Mouse (Mus musculus): ENCODE results near the gene Apba1. TPM values are rescaled to one million over a fixed set of nuclear protein-coding genes. Genes with fewer than 3 reads are reported as not detected.

The Apba1 gene
- polyA plus RNA-seq, 1 experiment from 2014 or later, result 6.0 TPM

GRCm38 (mm10) chr19:23968125-23968861, 209.6 kb downstream of the Apba1 start:
- H3K4me3 ChIP-seq, result no peak overlapping the region
- H3K9me3 ChIP-seq (replicated peaks), result no peaks in the 10 kb centered on the region
- H3K27me3 ChIP-seq, result no peaks in the 10 kb centered on the region
- no peak for ATAC-seq (ENCODE audit: low FRiP score)
- H3K27ac ChIP-seq, result no peak overlapping the region
- peaks cover 6% of the 10 kb centered on the region for H3K4me1 ChIP-seq
- 58% methylated on average over 5 of the region's 5 CpGs for WGBS
- no peak overlapping the region for H3K4me2 ChIP-seq (replicated peaks)
- no peak overlapping the region for H3K9ac ChIP-seq
- H3K36me3 ChIP-seq, result no peaks in the 10 kb centered on the region

GRCm38 (mm10) chr19:23968862-23969225, 210.2 kb downstream of the Apba1 start:
- Histone ChIP-seq H3K36me3 (no peaks in the 10 kb centered on the region), H3K9me3 (replicated peaks) (no peaks in the 10 kb centered on the region)
- WGBS, result 83% methylated on average over 2 of the region's 2 CpGs

DNA sequence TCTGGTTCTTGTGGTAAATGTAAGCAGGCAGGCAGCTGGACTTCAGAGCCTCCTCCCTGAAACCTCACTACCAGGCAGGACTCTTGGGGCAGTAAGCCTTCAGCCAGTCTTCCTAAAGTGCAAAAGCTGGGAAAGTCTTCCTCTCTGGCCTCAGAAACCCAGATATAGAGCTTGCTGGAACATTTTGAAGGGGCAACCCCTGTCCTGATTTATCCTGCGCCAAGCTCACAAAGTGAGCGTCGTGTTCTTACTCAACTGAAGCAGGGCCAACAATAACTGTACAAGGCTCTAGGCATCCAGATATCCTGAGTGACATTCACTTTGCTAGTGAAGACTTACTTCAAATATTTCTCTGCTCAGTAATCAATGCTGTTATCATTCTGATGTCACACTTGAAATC, 211.7 kb downstream of the Apba1 start:
- peaks cover 7% of the 10 kb centered on the region for H3K4me1 ChIP-seq
- H3K36me3 ChIP-seq, result no peaks in the 10 kb centered on the region
- no peak overlapping the region for H3K27ac ChIP-seq
- H3K4me3 ChIP-seq, result no peak overlapping the region
- no peak for ATAC-seq (ENCODE audit: low FRiP score)
- H3K27me3 ChIP-seq, result no peaks in the 10 kb centered on the region
- H3K4me2 ChIP-seq (replicated peaks), result no peak overlapping the region
- no peaks in the 10 kb centered on the region for H3K9me3 ChIP-seq (replicated peaks)
- 96% methylated on average over 3 of the region's 3 CpGs for WGBS
- no peak overlapping the region for H3K9ac ChIP-seq

More at GRCm38 (mm10) chr19:23968862-23969225, 210.2 kb downstream of the Apba1 start:
- no peak for ATAC-seq (ENCODE audit: low FRiP score)
- no peak overlapping the region for H3K4me2 ChIP-seq (replicated peaks)
- no peak overlapping the region for H3K27ac ChIP-seq
- H3K9ac ChIP-seq, result no peak overlapping the region
- H3K4me1 ChIP-seq, result peaks cover 7% of the 10 kb centered on the region
- no peak overlapping the region for H3K4me3 ChIP-seq
- H3K27me3 ChIP-seq, result no peaks in the 10 kb centered on the region

GRCm38 (mm10) chr19:23971391-23971790, 212.7 kb downstream of the Apba1 start:
- Histone ChIP-seq H3K4me1 (peaks cover 7% of the 10 kb centered on the region), H3K36me3 (no peaks in the 10 kb centered on the region), H3K27ac (no peak overlapping the region), H3K9ac (no peak overlapping the region), H3K4me3 (no peak overlapping the region), H3K9me3 (replicated peaks) (no peaks in the 10 kb centered on the region), H3K4me2 (replicated peaks) (no peak overlapping the region), H3K27me3 (no peaks in the 10 kb centered on the region)
- no peak for ATAC-seq (ENCODE audit: low FRiP score)
- 95% methylated on average over 7 of the region's 7 CpGs for WGBS

DNA sequence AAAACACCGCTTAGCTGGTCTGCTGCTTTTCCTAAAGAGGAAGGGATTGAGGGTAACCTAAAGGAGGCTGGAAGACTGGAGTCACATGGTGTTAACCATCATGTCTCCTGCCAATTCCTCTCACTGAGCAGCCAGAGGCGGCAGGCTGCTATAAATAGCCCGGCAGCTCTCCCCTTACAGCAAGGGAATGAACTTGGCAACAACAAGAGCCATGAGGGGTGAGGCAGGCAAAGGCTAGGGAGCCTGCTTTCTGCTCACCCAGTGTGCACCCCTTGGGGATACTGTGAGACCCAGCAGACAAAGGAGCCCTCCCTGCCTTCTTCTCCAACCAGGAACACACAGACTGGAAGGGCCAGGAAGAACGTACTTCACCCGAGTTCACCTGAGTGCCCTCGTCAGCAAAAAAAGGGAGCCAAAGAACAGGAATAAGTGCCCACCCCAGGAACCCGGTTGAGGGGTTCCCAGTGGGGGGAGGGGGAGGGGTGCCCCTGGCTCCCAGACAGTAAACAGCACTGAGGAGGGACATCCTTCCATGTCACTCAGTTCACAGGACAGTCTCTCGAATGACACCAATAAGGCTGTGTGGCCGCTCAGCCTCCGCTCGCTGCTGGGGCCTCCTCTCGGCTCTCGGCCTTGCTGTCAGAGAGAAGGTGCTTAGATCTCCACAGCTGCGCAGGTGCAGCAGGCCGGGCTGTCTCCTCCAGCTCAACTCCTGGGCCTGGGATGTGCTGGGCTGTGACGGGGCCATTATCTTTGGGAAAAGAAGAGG, 214.4 kb downstream of the Apba1 start:
- Histone ChIP-seq H3K4me1 (peaks cover 7% of the 10 kb centered on the region), H3K9ac (no peak overlapping the region), H3K9me3 (replicated peaks) (no peaks in the 10 kb centered on the region), H3K27me3 (no peaks in the 10 kb centered on the region), H3K36me3 (no peaks in the 10 kb centered on the region), H3K27ac (no peak overlapping the region), H3K4me2 (replicated peaks) (no peak overlapping the region), H3K4me3 (no peak overlapping the region)
- peak; percentile 58; the same call in 1 of the 2 replicates for ATAC-seq (ENCODE audit: low FRiP score)
- WGBS, result 63% methylated on average over 16 of the region's 16 CpGs

DNA sequence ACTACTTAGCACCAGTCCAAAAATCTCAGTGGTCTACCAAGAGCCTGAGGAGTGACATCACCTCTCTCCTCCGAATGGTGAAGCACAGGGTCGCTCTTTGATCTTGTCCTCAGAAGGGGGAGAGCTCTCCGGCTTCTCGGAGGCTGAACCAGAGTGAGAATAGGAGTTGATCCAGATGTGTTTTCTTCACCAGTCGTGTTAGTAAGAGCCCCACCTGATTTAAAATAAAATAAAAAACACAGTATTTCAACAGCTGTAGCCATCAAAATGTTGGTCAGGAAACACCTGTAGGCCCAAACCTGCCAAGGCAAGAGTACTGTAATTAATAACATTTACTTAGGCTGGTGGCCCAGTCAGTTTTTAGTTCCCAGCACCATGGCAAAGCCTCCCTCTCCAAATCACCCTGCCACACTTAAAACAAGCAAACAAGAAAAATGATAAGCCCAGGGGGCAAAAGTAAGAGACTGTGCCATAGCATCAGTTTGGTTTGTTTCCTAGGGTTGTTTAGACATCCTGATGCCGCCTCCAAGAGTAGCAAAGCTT, 219.3 kb downstream of the Apba1 start:
- no peaks in the 10 kb centered on the region for H3K27me3 ChIP-seq
- ATAC-seq (ENCODE audit: low FRiP score), result no peak
- no peak overlapping the region for H3K9ac ChIP-seq
- no peak overlapping the region for H3K4me3 ChIP-seq
- no peaks in the 10 kb centered on the region for H3K36me3 ChIP-seq
- WGBS, result 68% methylated on average over 6 of the region's 6 CpGs
- no peaks in the 10 kb centered on the region for H3K9me3 ChIP-seq (replicated peaks)
- peaks cover 5% of the 10 kb centered on the region for H3K4me1 ChIP-seq
- H3K27ac ChIP-seq, result no peak overlapping the region
- no peak overlapping the region for H3K4me2 ChIP-seq (replicated peaks)

- no peak overlapping the region for H3K4me3 ChIP-seq
- no peak overlapping the region for H3K4me2 ChIP-seq (replicated peaks)
- H3K9me3 ChIP-seq (replicated peaks), result no peaks in the 10 kb centered on the region
- H3K27me3 ChIP-seq, result no peaks in the 10 kb centered on the region
- 74% methylated on average over 3 of the region's 3 CpGs for WGBS
- no peak overlapping the region for H3K9ac ChIP-seq
- H3K36me3 ChIP-seq, result no peaks in the 10 kb centered on the region
- H3K4me1 ChIP-seq, result no peaks in the 10 kb centered on the region
- H3K27ac ChIP-seq, result no peak overlapping the region
- no peak for ATAC-seq (ENCODE audit: low FRiP score)
Observed at GRCm38 (mm10) chr19:23980598-23980997, 221.9 kb downstream of the Apba1 start.

DNA sequence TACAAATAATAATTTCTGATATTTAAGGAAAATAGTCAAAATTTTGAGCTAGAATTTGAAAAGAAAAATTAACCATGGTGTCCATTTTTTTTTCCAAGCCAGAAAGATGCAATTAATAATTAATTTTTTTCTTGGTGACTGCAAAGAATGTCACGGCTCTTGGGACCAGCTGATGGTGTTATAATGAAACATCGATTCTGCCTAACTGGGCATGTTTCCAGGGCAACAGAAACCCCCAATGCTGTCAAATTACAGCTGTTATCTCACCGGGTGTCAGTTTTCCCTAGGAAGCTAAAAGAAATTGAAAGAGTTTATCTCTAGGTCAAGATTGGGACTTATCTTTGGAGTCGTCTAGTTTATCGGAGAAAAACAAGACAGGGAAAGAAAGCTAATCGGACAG, 225.5 kb downstream of the Apba1 start:
- no peaks in the 10 kb centered on the region for H3K27me3 ChIP-seq
- WGBS, result 63% methylated on average over 6 of the region's 6 CpGs
- H3K36me3 ChIP-seq, result no peaks in the 10 kb centered on the region
- no peak overlapping the region for H3K4me3 ChIP-seq
- H3K9ac ChIP-seq, result no peak overlapping the region
- no peaks in the 10 kb centered on the region for H3K4me1 ChIP-seq
- no peak for ATAC-seq (ENCODE audit: low FRiP score)
- H3K9me3 ChIP-seq (replicated peaks), result no peaks in the 10 kb centered on the region
- H3K27ac ChIP-seq, result no peak overlapping the region
- no peak overlapping the region for H3K4me2 ChIP-seq (replicated peaks)

DNA sequence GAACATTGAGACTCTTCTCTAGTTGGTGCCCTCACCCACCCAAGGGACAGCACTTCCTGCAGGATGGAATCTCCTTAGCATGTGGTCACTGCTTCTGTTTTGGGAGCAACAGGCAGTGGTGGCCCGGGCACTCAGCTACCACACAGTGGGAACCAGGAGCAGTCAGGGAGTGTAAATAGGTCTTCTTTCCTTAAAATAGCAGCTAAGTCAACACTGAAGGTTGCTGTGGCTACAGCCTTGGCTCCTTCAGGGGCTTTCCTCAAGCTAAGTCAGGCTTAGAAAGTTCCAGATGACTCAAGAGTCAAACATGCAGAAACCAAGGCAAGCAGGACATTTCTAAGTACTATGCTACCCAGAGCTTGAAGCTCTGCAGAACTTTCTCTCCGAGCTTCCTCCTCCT, 228.6 kb downstream of the Apba1 start:
- no peak overlapping the region for H3K4me2 ChIP-seq (replicated peaks)
- 61% methylated on average over 2 of the region's 2 CpGs for WGBS
- no peaks in the 10 kb centered on the region for H3K27me3 ChIP-seq
- H3K4me1 ChIP-seq, result no peaks in the 10 kb centered on the region
- no peak overlapping the region for H3K9ac ChIP-seq
- ATAC-seq (ENCODE audit: low FRiP score), result no peak
- H3K4me3 ChIP-seq, result no peak overlapping the region
- H3K9me3 ChIP-seq (replicated peaks), result no peaks in the 10 kb centered on the region
- no peaks in the 10 kb centered on the region for H3K36me3 ChIP-seq
- no peak overlapping the region for H3K27ac ChIP-seq

DNA sequence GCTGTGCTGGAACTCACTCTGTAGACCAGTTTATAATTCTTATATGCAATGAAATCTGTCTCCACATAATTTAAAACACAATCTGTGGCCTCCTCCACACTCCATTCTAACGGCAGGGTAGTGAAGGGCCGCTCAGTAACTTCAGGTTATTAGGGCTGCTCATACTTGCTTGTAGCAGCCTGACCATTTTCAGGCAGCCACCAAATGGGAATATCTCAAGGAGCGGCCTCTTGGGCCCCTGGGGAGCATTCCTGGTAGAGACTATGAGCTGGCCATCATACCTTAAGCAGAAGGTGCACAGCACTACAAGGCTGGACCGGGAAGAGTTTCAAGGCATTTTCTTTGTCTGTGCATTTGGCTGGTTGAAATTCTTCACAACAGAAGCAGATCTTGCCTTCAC, 229.5 kb downstream of the Apba1 start:
- Histone ChIP-seq H3K9ac (no peak overlapping the region), H3K4me2 (replicated peaks) (no peak overlapping the region)
- WGBS, result 92% methylated on average over 4 of the region's 4 CpGs

DNA sequence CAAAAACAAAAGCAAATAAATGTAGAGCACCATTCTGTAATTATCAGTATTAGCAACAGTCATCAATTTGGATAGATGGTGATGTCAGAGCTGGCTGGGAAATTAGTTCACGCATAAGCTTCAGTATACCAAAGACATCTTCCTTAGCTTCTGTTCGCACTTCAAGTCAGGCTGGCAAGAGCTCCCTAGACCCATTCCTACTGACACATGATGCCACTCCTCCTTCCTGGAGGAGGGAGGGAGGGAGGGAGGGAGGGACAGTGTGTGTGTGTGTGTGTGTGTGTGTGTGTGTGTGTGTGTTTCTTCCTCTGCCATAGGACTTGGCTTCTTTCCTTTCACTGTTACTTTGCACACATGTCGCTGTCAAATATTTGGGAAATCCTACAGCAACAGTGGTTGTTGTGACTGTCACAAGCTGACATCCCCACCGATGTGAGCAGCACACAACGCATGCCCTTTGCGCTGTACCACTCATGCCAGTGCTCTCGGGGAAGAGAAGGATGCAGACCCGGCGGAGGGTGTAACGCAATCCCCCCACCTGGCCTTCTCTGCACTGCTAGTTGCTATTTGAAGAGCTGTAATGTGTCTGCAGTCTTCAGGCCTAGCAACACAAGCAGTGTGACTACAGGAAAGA, 237.2 kb downstream of the Apba1 start:
- no peaks in the 10 kb centered on the region for H3K27me3 ChIP-seq
- no peak overlapping the region for H3K27ac ChIP-seq
- peaks cover 4% of the 10 kb centered on the region; the same call in 1 of the 2 replicates for H3K4me1 ChIP-seq
- no peak overlapping the region for H3K4me3 ChIP-seq
- H3K9me3 ChIP-seq (replicated peaks), result no peaks in the 10 kb centered on the region
- no peaks in the 10 kb centered on the region for H3K36me3 ChIP-seq
- no peak overlapping the region for H3K9ac ChIP-seq
- H3K4me2 ChIP-seq (replicated peaks), result no peak overlapping the region
- 84% methylated on average over 10 of the region's 10 CpGs for WGBS
- ATAC-seq (ENCODE audit: low FRiP score), result no peak

More for the DNA sequence above, 229.5 kb downstream of the Apba1 start:
- Histone ChIP-seq H3K9me3 (replicated peaks) (no peaks in the 10 kb centered on the region), H3K27ac (no peak overlapping the region), H3K4me3 (no peak overlapping the region), H3K36me3 (no peaks in the 10 kb centered on the region), H3K27me3 (no peaks in the 10 kb centered on the region), H3K4me1 (no peaks in the 10 kb centered on the region)
- no peak for ATAC-seq (ENCODE audit: low FRiP score)
